Mouse (Mus musculus) CH12.LX (cell line): ENCODE measurements at regions not wholly inside any gene's neighbourhood (a gene's known extent, or its start where the extent isn't known, plus 50 kb on each side); places are given as distances from the start of the nearest gene placed in this dataset.

Source experiments
- DNase-seq: peaks from one replicate; pipeline ENCODE4 v3.0.0-alpha.2; 2013; ENCODE audit errors: extremely low read depth
- H3K27ac ChIP-seq: 2 replicates; pipeline ENCODE4 v1.5.1; 2012; ENCODE audit warnings: low read depth, mild to moderate bottlenecking, control low read depth, moderate library complexity; ENCODE audit not compliant: insufficient read depth
- H3K27me3 ChIP-seq: replicated peaks from 2 replicates; pipeline ENCODE3; 2012; ENCODE audit warnings: inconsistent platforms
- H3K36me3 ChIP-seq, 2 experiments: replicated peaks in 1 of 2; 2 replicates each; pipeline versions ENCODE3 to v1.6.1; 2012; ENCODE audit warnings: inconsistent platforms in 1 of 2, low read length in 1 of 2, mild to moderate bottlenecking in 1 of 2, mixed read lengths in 1 of 2, moderate library complexity in 1 of 2; ENCODE audit not compliant: control insufficient read depth in 1 of 2, insufficient read depth in 1 of 2
- H3K4me1 ChIP-seq, 2 experiments: 2 replicates each; pipeline ENCODE4 v1.6.1; 2012; ENCODE audit warnings: inconsistent platforms in 1 of 2, moderate library complexity in 1 of 2; ENCODE audit not compliant: insufficient read depth in 2 of 2, control insufficient read depth in 1 of 2
- H3K4me2 ChIP-seq: 2 replicates; pipeline ENCODE4 v1.6.1; 2012; ENCODE audit warnings: low read depth, mild to moderate bottlenecking, control low read depth; ENCODE audit not compliant: poor library complexity, insufficient read depth, severe bottlenecking
- H3K4me3 ChIP-seq, 3 experiments: fragments of 150-350 bp in 1 of 3; sonication (generic) in 1 of 3; replicated peaks in 1 of 3; 2 replicates each; pipeline versions ENCODE3 to v1.5.1; 2011 to 2012; ENCODE audit warnings: low read depth in 2 of 3, low read length in 2 of 3, mild to moderate bottlenecking in 2 of 3, moderate library complexity in 2 of 3, control low read depth in 1 of 3, improper control_type of control experiment in 1 of 3, inconsistent platforms in 1 of 3, mixed read lengths in 1 of 3; ENCODE audit not compliant: poor library complexity in 1 of 3
- H3K79me2 ChIP-seq: replicated peaks from 2 replicates; pipeline ENCODE4 v1.6.1; 2012; ENCODE audit warnings: mild to moderate bottlenecking, moderate library complexity; ENCODE audit not compliant: control insufficient read depth, poor library complexity, insufficient read depth, severe bottlenecking; ENCODE audit errors: extremely low read depth
- H3K9ac ChIP-seq: 2 replicates; pipeline ENCODE4 v1.6.1; 2012; ENCODE audit warnings: low read depth, mild to moderate bottlenecking, control low read depth, moderate library complexity; ENCODE audit not compliant: insufficient read depth
- H3K9me3 ChIP-seq: replicated peaks from 2 replicates; pipeline ENCODE3; 2012; ENCODE audit warnings: low read length, inconsistent platforms, mixed read lengths
- CHD1 ChIP-seq: IDR thresholded peaks from 2 replicates; pipeline ENCODE4 v1.6.1; 2012; ENCODE audit warnings: low read depth, low read length, improper control_type of control experiment, inconsistent platforms
- ELF1 ChIP-seq: IDR thresholded peaks from 2 replicates; pipeline ENCODE4 v1.6.1; 2014; ENCODE audit warnings: low read depth, mild to moderate bottlenecking, inconsistent platforms, low read length, improper control_type of control experiment
- EP300 ChIP-seq: IDR thresholded peaks from 2 replicates; pipeline ENCODE4 v1.6.1; 2011; ENCODE audit warnings: low read length, improper control_type of control experiment
- ETS1 ChIP-seq: conservative IDR thresholded peaks from 2 replicates; pipeline ENCODE4 v1.6.1; 2012; ENCODE audit warnings: low read depth, mild to moderate bottlenecking, inconsistent platforms, low read length, improper control_type of control experiment, moderate library complexity
- GABPA ChIP-seq: IDR thresholded peaks from 2 replicates; pipeline ENCODE4 v1.6.1; 2012; ENCODE audit warnings: low read depth, low read length, improper control_type of control experiment, inconsistent platforms; ENCODE audit not compliant: insufficient replicate concordance
- IRF4 ChIP-seq: IDR thresholded peaks from 2 replicates; pipeline ENCODE4 v1.6.1; 2014; ENCODE audit warnings: low read depth, mild to moderate bottlenecking, inconsistent platforms, low read length, improper control_type of control experiment
- MAFK ChIP-seq: IDR thresholded peaks from 2 replicates; pipeline ENCODE4 v1.6.1; 2011; ENCODE audit warnings: low read length, improper control_type of control experiment; ENCODE audit not compliant: insufficient replicate concordance
- MAZ ChIP-seq: IDR thresholded peaks from 2 replicates; pipeline ENCODE4 v1.6.1; 2012; ENCODE audit warnings: low read depth, mild to moderate bottlenecking, inconsistent platforms, low read length, improper control_type of control experiment, moderate library complexity
- MXI1 ChIP-seq: IDR thresholded peaks from 2 replicates; pipeline ENCODE4 v1.6.1; 2011; ENCODE audit warnings: mild to moderate bottlenecking, low read depth, low read length, improper control_type of control experiment
- POLR2A ChIP-seq: IDR thresholded peaks from 2 replicates; pipeline ENCODE4 v1.6.1; 2011; ENCODE audit warnings: low read depth, mild to moderate bottlenecking, improper control_type of control experiment, low read length
- POLR2AphosphoS2 ChIP-seq: IDR thresholded peaks from 2 replicates; pipeline ENCODE4 v1.6.1; 2011; ENCODE audit warnings: low read depth, low read length, improper control_type of control experiment
- RAD21 ChIP-seq: IDR thresholded peaks from 2 replicates; pipeline ENCODE4 v1.6.1; 2011; ENCODE audit warnings: low read depth, mild to moderate bottlenecking, low read length, improper control_type of control experiment, moderate library complexity
- RCOR1 ChIP-seq: conservative IDR thresholded peaks from 2 replicates; pipeline ENCODE4 v1.6.1; 2012; ENCODE audit warnings: low read depth, mild to moderate bottlenecking, inconsistent platforms, low read length, improper control_type of control experiment
- SMC3 ChIP-seq: IDR thresholded peaks from 2 replicates; pipeline ENCODE4 v1.6.1; 2011; ENCODE audit warnings: low read depth, low read length, improper control_type of control experiment
- TBP ChIP-seq: conservative IDR thresholded peaks from 2 replicates; pipeline ENCODE4 v1.6.1; 2011; ENCODE audit warnings: low read depth, low read length, improper control_type of control experiment
- TCF12 ChIP-seq: IDR thresholded peaks from 2 replicates; pipeline ENCODE4 v1.6.1; 2014; ENCODE audit warnings: low read depth, mild to moderate bottlenecking, inconsistent platforms, low read length, improper control_type of control experiment
- UBTF ChIP-seq: IDR thresholded peaks from 2 replicates; pipeline ENCODE4 v1.6.1; 2012; ENCODE audit warnings: low read depth, mild to moderate bottlenecking, inconsistent platforms, low read length, improper control_type of control experiment, moderate library complexity
- USF1 ChIP-seq: IDR thresholded peaks from 2 replicates; pipeline ENCODE4 v1.6.1; 2014; ENCODE audit warnings: low read depth, mild to moderate bottlenecking, inconsistent platforms, low read length, improper control_type of control experiment
- ZC3H11A ChIP-seq: IDR thresholded peaks from 2 replicates; pipeline ENCODE4 v1.6.1; 2012; ENCODE audit warnings: low read depth, mild to moderate bottlenecking, inconsistent platforms, low read length, improper control_type of control experiment
- ZNF384 ChIP-seq: IDR thresholded peaks from 2 replicates; pipeline ENCODE4 v1.6.1; 2012; ENCODE audit warnings: low read depth, low read length, improper control_type of control experiment, inconsistent platforms
- dilution Hi-C: fragments of 300-500 bp; cut with MboI; formaldehyde crosslinking; loops from 2 replicates; pipeline ENCODE4 v1.14.3; 2020; ENCODE audit warnings: low sequenced_read_pairs; ENCODE audit not compliant: extremely low pct_unique_long_range_greater_than_20kb, extremely low pct_ligation_motif_present
- in situ Hi-C: fragments of 300-500 bp; cut with MboI; formaldehyde crosslinking; loops from 3 replicates; pipeline ENCODE4 v1.14.3; 2019; ENCODE audit warnings: low sequenced_read_pairs, low pct_ligation_motif_present, low pct_unique_long_range_greater_than_20kb, mixed read lengths

GRCm38 (mm10) chr3:70145728-70146127 is 138.3 kb downstream of the Otol1 start:
- no peaks in the 10 kb centered on the region for H3K9me3 ChIP-seq
- no peaks in the 10 kb centered on the region for H3K4me1 ChIP-seq
- H3K27me3 ChIP-seq = no peaks in the 10 kb centered on the region
- dilution Hi-C loops = no loop called here
- no peak overlapping the region for H3K9ac ChIP-seq
- no peak for DNase-seq
- H3K79me2 ChIP-seq = no peaks in the 10 kb centered on the region
- no peak overlapping the region for H3K27ac ChIP-seq
- H3K4me3 ChIP-seq = no peak overlapping the region
- TF ChIP-seq POLR2A (no peak), ZC3H11A (no peak), UBTF (no peak), EP300 (no peak), CHD1 (no peak), GABPA (no peak), ZNF384 (no peak)
- no peaks in the 10 kb centered on the region for H3K36me3 ChIP-seq
- in situ Hi-C loops = no loop called here
- no peak overlapping the region for H3K4me2 ChIP-seq

GRCm38 (mm10) chr3:70151156-70151555 is 143.7 kb downstream of the Otol1 start:
- in situ Hi-C loops (no loop called here), dilution Hi-C loops (no loop called here)

GRCm38 (mm10) chr3:70160043-70160442 is 152.6 kb downstream of the Otol1 start:
- dilution Hi-C loops = no loop called here
- Histone ChIP-seq H3K79me2 (no peaks in the 10 kb centered on the region), H3K27me3 (no peaks in the 10 kb centered on the region), H3K9ac (no peak overlapping the region), H3K27ac (no peak overlapping the region), H3K4me3 (no peak overlapping the region), H3K4me1 (0 out of 4 replicates have a peak, but pooled peaks cover 2% of the 10 kb centered on the region in 2 experiments), H3K9me3 (no peaks in the 10 kb centered on the region), H3K4me2 (no peak overlapping the region), H3K36me3 (no peaks in the 10 kb centered on the region)
- in situ Hi-C loops = no loop called here
- TF ChIP-seq CHD1 (no peak), GABPA (no peak), RAD21 (no peak), TCF12 (no peak), IRF4 (no peak), USF1 (no peak), ELF1 (no peak), POLR2AphosphoS2 (no peak)
- no peak for DNase-seq

More at GRCm38 (mm10) chr3:70151156-70151555, 143.7 kb downstream of the Otol1 start:
- no peak overlapping the region for H3K4me2 ChIP-seq
- no peaks in the 10 kb centered on the region for H3K27me3 ChIP-seq
- no peaks in the 10 kb centered on the region; a peak in 1 of 4 replicates for H3K4me1 ChIP-seq
- H3K9me3 ChIP-seq = no peaks in the 10 kb centered on the region
- TF ChIP-seq POLR2AphosphoS2 (no peak), MAZ (no peak), MXI1 (no peak), SMC3 (no peak), MAFK (no peak), ETS1 (no peak), ZC3H11A (no peak), GABPA (no peak), RCOR1 (no peak), IRF4 (no peak), TBP (no peak), UBTF (no peak), TCF12 (no peak)
- no peaks in the 10 kb centered on the region for H3K79me2 ChIP-seq
- H3K4me3 ChIP-seq = no peak overlapping the region
- DNase-seq = no peak
- no peak overlapping the region for H3K9ac ChIP-seq
- no peak overlapping the region for H3K27ac ChIP-seq
- no peaks in the 10 kb centered on the region for H3K36me3 ChIP-seq
